Mouse (Mus musculus) frontal cortex, postnatal 36 days (tissue): ENCODE data around the gene Flvcr2.

Experiments used
- DNase-seq, 2 experiments: peaks; one replicate each; pipeline ENCODE4 v3.0.0; 2022; ENCODE audit warnings: low spot score in 2 of 2

The Flvcr2 gene

GRCm38 (mm10) chr12:85794094-85794493 lies 47.8 kb downstream of the Flvcr2 start:
- DNase-seq = no peak

GRCm38 (mm10) chr12:85795551-85795950 lies 49.2 kb downstream of the Flvcr2 start:
- no peak for DNase-seq

- no peak for DNase-seq
These were observed 53.7 kb downstream of the Flvcr2 start for GRCm38 (mm10) chr12:85800031-85800430.

GRCm38 (mm10) chr12:85809726-85810125 lies 63.4 kb downstream of the Flvcr2 start:
- DNase-seq = no peak

GRCm38 (mm10) chr12:85810959-85811358 lies 64.6 kb downstream of the Flvcr2 start:
- no peak for DNase-seq

GRCm38 (mm10) chr12:85811676-85812075 lies 65.3 kb downstream of the Flvcr2 start:
- DNase-seq = no peak

GRCm38 (mm10) chr12:85813599-85813998 lies 67.3 kb downstream of the Flvcr2 start:
- no peak for DNase-seq

GRCm38 (mm10) chr12:85822051-85822450 lies 75.7 kb downstream of the Flvcr2 start:
- no peak for DNase-seq

GRCm38 (mm10) chr12:85824438-85825264 lies 78.3 kb downstream of the Flvcr2 start, which contains the start of the genes Erg28 and Ttll5:
Gene Erg28 (minus strand): TSS chr12:85824550.
Gene Ttll5 (plus strand): TSS chr12:85824659.
- peak; percentile 97 for DNase-seq

- DNase-seq = no peak
These were observed 79.0 kb downstream of the Flvcr2 start for GRCm38 (mm10) chr12:85825361-85825760.

- no peak for DNase-seq
These were observed 79.5 kb downstream of the Flvcr2 start for GRCm38 (mm10) chr12:85825822-85826221.

- no peak for DNase-seq
These were observed 82.5 kb downstream of the Flvcr2 start for GRCm38 (mm10) chr12:85828856-85829255.

- DNase-seq = no peak
These were observed 83.5 kb downstream of the Flvcr2 start for GRCm38 (mm10) chr12:85829866-85830265.

GRCm38 (mm10) chr12:85830691-85831090 lies 84.4 kb downstream of the Flvcr2 start:
- DNase-seq = no peak

- DNase-seq = no peak
These were observed 88.2 kb downstream of the Flvcr2 start for GRCm38 (mm10) chr12:85834543-85834942.

- no peak for DNase-seq
These were observed 91.4 kb downstream of the Flvcr2 start for GRCm38 (mm10) chr12:85837765-85838164.

- DNase-seq = no peak
These were observed 93.1 kb downstream of the Flvcr2 start for GRCm38 (mm10) chr12:85839371-85840000.

GRCm38 (mm10) chr12:85848164-85848958 lies 102.0 kb downstream of the Flvcr2 start:
- DNase-seq = peak in 1 of 2 experiments; percentile 58

GRCm38 (mm10) chr12:85850661-85851060 lies 104.3 kb downstream of the Flvcr2 start:
- DNase-seq = no peak

- DNase-seq = no peak
These were observed 107.5 kb downstream of the Flvcr2 start for GRCm38 (mm10) chr12:85853836-85854235.

GRCm38 (mm10) chr12:85854271-85854670 lies 107.9 kb downstream of the Flvcr2 start:
- DNase-seq = no peak

GRCm38 (mm10) chr12:85857300-85857699 lies 111.0 kb downstream of the Flvcr2 start:
- no peak for DNase-seq
